In genomic region chr15:83056378-83057083, GRCm38 (mm10) we compare ENCODE assay signal across 8 mouse cellular contexts. TPM values are rescaled to one million over a fixed set of nuclear protein-coding genes. Genes with fewer than 3 reads are reported as not detected.
A peak's percentile ranks its signal among the peaks of the same experiment; 100 is the strongest.
DNase-seq lines count a peak whose midpoint lies in the region; ATAC-seq lines count a peak whose summit lies in the region.

No protein-coding gene starts in this region.

- peak overlapping the region; percentile 57; the same call in 1 of the 2 replicates for H3K9ac ChIP-seq in forebrain, embryonic 12.5 days
- peak overlapping the region; percentile 70 for H3K9ac ChIP-seq in hindbrain, embryonic 13.5 days
- peak overlapping the region; percentile 57 for H3K9ac ChIP-seq in limb, embryonic 12.5 days (replicated peaks)
- H3K9ac ChIP-seq in neural tube, embryonic 14.5 days (replicated peaks; ENCODE audit: low read depth, low read length), result peak overlapping the region; percentile 49

- ATAC-seq in forebrain, embryonic 12.5 days (ENCODE audit: low FRiP score), result peak; percentile 57
- peak; percentile 76 for ATAC-seq in hindbrain, embryonic 13.5 days (ENCODE audit: low FRiP score)
- peak; percentile 24; the same call in 1 of the 2 replicates for ATAC-seq in limb, embryonic 12.5 days (ENCODE audit: insufficient number of reproducible peaks, insufficient read depth, low FRiP score, low TSS enrichment, low read depth)
- ATAC-seq in neural tube, embryonic 14.5 days (ENCODE audit: low read depth), result peak; percentile 85

- peak; percentile 15 for DNase-seq in thymus, postnatal 14 days
- no peak for DNase-seq in thymus, adult 18-20 months
- no peak for DNase-seq in spleen, postnatal 4 days (ENCODE audit: low spot score in 2 of 2)
- DNase-seq in cerebellum, adult 9-10 months, result no peak

- peak overlapping the region; percentile 93 for H3K27ac ChIP-seq in forebrain, embryonic 12.5 days
- H3K27ac ChIP-seq in hindbrain, embryonic 13.5 days, result peak overlapping the region; percentile 97
- no peak overlapping the region for H3K27ac ChIP-seq in limb, embryonic 12.5 days
- peak overlapping the region; percentile 91 for H3K27ac ChIP-seq in neural tube, embryonic 14.5 days (ENCODE audit: low read depth, low read length)

- H3K9me3 ChIP-seq in forebrain, embryonic 12.5 days, result no peaks in the 10 kb centered on the region
- H3K9me3 ChIP-seq in hindbrain, embryonic 13.5 days, result no peaks in the 10 kb centered on the region
- H3K9me3 ChIP-seq in limb, embryonic 12.5 days, result no peaks in the 10 kb centered on the region
- no peaks in the 10 kb centered on the region for H3K9me3 ChIP-seq in neural tube, embryonic 14.5 days (ENCODE audit: control insufficient read depth, low read length)

- H3K4me3 ChIP-seq in forebrain, embryonic 12.5 days (replicated peaks), result peak overlapping the region; percentile 33
- H3K4me3 ChIP-seq in hindbrain, embryonic 13.5 days, result peak overlapping the region; percentile 37
- peak overlapping the region; percentile 39 for H3K4me3 ChIP-seq in limb, embryonic 12.5 days (replicated peaks)
- H3K4me3 ChIP-seq in neural tube, embryonic 14.5 days (ENCODE audit: low read depth, low read length), result peak overlapping the region; percentile 24

- peak overlapping the region; percentile 64 for H3K4me2 ChIP-seq in forebrain, embryonic 12.5 days
- H3K4me2 ChIP-seq in hindbrain, embryonic 13.5 days, result peak overlapping the region; percentile 55
- peak overlapping the region; percentile 85 for H3K4me2 ChIP-seq in limb, embryonic 12.5 days
- H3K4me2 ChIP-seq in neural tube, embryonic 14.5 days (ENCODE audit: low read depth, low read length), result peak overlapping the region; percentile 48

- no peaks in the 10 kb centered on the region for H3K36me3 ChIP-seq in forebrain, embryonic 12.5 days (replicated peaks)
- no peaks in the 10 kb centered on the region for H3K36me3 ChIP-seq in hindbrain, embryonic 13.5 days
- no peaks in the 10 kb centered on the region for H3K36me3 ChIP-seq in limb, embryonic 12.5 days
- H3K36me3 ChIP-seq in neural tube, embryonic 14.5 days (ENCODE audit: control insufficient read depth, insufficient read depth, low read length), result no peaks in the 10 kb centered on the region

- 0 out of 2 replicates have a peak, but pooled peaks cover 2% of the 10 kb centered on the region for H3K27me3 ChIP-seq in forebrain, embryonic 12.5 days
- H3K27me3 ChIP-seq in hindbrain, embryonic 13.5 days, result peaks cover 5% of the 10 kb centered on the region
- peaks cover 19% of the 10 kb centered on the region for H3K27me3 ChIP-seq in limb, embryonic 12.5 days
- H3K27me3 ChIP-seq in neural tube, embryonic 14.5 days (ENCODE audit: control insufficient read depth, insufficient read depth, low read length), result no peaks in the 10 kb centered on the region

- H3K4me1 ChIP-seq in forebrain, embryonic 12.5 days, result peaks cover 30% of the 10 kb centered on the region
- peaks cover 65% of the 10 kb centered on the region for H3K4me1 ChIP-seq in hindbrain, embryonic 13.5 days (replicated peaks)
- peaks cover 36% of the 10 kb centered on the region for H3K4me1 ChIP-seq in limb, embryonic 12.5 days (replicated peaks)
- H3K4me1 ChIP-seq in neural tube, embryonic 14.5 days (ENCODE audit: control insufficient read depth, insufficient read depth, low read length), result peaks cover 20% of the 10 kb centered on the region

- 0% methylated on average over 29 of the region's 29 CpGs for WGBS in forebrain, embryonic 12.5 days
- under 1% methylated on average over 29 of the region's 29 CpGs for WGBS in hindbrain, embryonic 13.5 days
- under 1% methylated on average over 29 of the region's 29 CpGs for WGBS in limb, embryonic 12.5 days
- under 1% methylated on average over 29 of the region's 29 CpGs for WGBS in neural tube, embryonic 14.5 days

RNA-seq across cellular contexts. Expression of gene Nfam1, which starts 23.4 kb away (rescaled TPM):
- 1.4 and 1.7 TPM in 2 replicates for polyA plus RNA-seq in forebrain, embryonic 12.5 days (2016; fragmentation: Nextera tagmentation; extraction: Ambion mirVana)
- 2.0 and 2.2 TPM in 2 replicates for polyA plus RNA-seq in hindbrain, embryonic 13.5 days (2015; fragmentation: Nextera tagmentation; extraction: Ambion mirVana)
- 3.0 TPM in 2 replicates for polyA plus RNA-seq in limb, embryonic 12.5 days (2016; fragmentation: Nextera tagmentation; extraction: Ambion mirVana)
- 0.31 and 1.8 TPM in 2 replicates for polyA plus RNA-seq in neural tube, embryonic 14.5 days (2014; fragmentation: Nextera tagmentation; extraction: Ambion mirVana)

RNA-seq across cellular contexts. Expression of gene Serhl, which starts 32.8 kb away (rescaled TPM):
- polyA plus RNA-seq in forebrain, embryonic 12.5 days (2016; fragmentation: Nextera tagmentation; extraction: Ambion mirVana), result 36.0 and 45.4 TPM in 2 replicates
- 30.8 and 32.4 TPM in 2 replicates for polyA plus RNA-seq in hindbrain, embryonic 13.5 days (2015; fragmentation: Nextera tagmentation; extraction: Ambion mirVana)
- 56.3 and 61.3 TPM in 2 replicates for polyA plus RNA-seq in limb, embryonic 12.5 days (2016; fragmentation: Nextera tagmentation; extraction: Ambion mirVana)
- polyA plus RNA-seq in neural tube, embryonic 14.5 days (2014; fragmentation: Nextera tagmentation; extraction: Ambion mirVana), result 22.3 and 37.8 TPM in 2 replicates

Comparison
In these comparisons a context has a peak if more than half of its experiments do, and no peak if none do; other contexts are left out.
1. ATAC-seq: peak in every context shown above with its lines; median percentile 85 in neural tube, embryonic 14.5 days; 76 in hindbrain, embryonic 13.5 days; 57 in forebrain, embryonic 12.5 days; 24 in limb, embryonic 12.5 days.